Mouse (Mus musculus) skeletal muscle tissue, adult 2 months (tissue): ENCODE results near the gene Ralb.

ENCODE experiments used
- DNase-seq: peaks from one replicate; pipeline ENCODE4 v3.0.0-alpha.2; 2012; ENCODE audit warnings: low read depth, low spot score

Gene Ralb

DNA sequence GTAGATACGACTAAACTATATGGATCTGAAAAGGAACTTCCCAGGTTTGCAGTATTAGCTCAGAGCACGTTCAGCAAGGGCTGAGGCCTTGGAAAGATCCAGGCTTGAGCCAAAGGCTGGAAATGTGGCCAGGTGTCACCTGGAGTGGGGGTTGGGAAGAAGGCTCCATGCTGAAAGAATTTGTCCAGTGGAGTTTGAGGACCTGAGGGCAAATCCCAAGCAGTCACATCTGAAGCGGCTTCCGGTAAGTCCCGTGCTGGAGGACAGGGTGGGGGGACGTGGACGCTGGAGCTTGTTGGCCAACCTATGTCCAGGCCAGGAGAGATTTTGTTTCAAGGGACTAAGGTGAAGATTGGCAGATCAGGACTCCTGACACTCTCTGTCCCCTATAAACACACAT, 19.2 kb upstream of the Ralb start:
- no peak for DNase-seq

GRCm38 (mm10) chr1:119523369-119523768, 18.8 kb upstream of the Ralb start:
- no peak for DNase-seq

- no peak for DNase-seq
These were observed 18.1 kb upstream of the Ralb start for GRCm38 (mm10) chr1:119522726-119523125.

DNA sequence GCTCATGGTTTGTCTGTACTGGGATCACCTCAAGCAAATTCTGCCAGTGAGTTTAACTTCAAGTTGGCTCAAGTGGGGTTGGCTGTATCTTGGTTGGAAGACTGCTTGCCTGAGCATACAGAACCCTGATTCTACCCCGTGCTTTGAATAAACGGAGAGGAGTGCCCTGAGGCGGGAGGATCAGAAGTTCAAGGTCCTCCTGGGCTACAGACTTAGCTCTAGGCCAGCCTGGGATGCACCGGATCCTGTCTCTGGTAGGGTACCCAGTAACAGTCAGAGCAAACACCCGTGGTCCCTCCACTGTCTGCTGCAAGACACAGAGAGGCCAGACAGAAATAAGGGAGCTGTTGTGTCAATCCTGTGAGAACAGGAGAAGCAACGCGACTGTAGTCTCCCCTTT, 17.1 kb upstream of the Ralb start:
- no peak for DNase-seq

GRCm38 (mm10) chr1:119521029-119521428, 16.4 kb upstream of the Ralb start:
- DNase-seq, result no peak

DNA sequence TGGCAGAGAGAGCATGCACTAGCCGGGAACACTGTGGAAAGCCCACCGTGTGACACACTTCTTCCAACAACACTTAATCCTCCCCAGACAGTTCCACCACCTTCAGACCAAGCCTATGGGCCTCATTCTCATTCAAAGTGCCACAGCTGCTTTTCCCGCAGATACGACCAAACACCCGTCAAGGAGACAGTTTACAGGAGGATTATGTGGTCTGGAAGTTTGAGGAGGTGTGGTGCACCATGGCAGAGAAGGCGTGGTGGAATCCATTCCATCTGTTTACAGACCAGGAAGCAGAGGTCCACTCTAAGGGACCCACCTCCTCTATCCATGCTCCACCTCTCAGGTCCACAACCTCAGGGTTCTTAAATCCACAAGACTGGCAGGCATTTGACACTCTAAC, 14.7 kb upstream of the Ralb start:
- no peak for DNase-seq

DNA sequence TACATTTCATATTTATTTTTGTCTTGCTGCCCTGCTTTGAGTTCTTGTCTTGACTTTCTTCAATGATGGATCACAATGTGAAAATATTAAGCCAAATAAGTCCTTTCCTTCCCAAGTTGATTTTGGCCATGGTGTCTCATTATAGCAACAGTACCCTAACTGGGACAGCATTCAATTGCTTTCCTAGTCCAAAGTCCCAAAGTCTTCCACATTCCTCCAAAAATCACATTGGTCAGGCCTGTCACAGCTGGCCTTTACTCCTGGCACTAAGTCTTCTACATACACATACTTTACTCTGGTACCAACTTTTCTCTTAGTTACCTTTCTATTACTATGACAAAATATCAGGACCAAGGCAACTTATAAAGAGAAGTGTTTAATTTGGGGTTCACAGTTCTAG, 14.2 kb upstream of the Ralb start:
- DNase-seq, result no peak

DNA sequence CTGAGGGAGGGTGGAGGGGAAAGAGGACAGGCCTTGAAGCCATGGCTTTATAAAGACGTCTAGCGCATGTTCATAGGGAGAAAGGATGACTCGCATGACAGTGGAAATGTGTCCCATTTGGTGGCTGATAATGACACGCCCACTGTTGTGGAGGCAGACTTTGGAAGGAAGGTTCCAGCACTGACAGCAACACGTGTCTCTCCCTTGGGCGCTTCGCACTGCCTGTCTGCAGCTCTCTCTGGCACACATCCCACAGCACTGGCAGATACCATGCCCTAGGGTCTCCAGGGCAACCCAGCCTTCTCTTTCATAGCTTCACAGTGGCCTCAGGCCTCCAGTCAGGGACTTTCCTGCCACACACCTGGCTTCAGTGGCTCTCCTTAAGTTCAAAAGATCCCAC, 13.5 kb upstream of the Ralb start:
- DNase-seq, result no peak

GRCm38 (mm10) chr1:119510857-119511256, 6.3 kb upstream of the Ralb start:
- no peak for DNase-seq

- DNase-seq, result no peak
These were observed 5.8 kb upstream of the Ralb start for GRCm38 (mm10) chr1:119510409-119510808.

- DNase-seq, result no peak
These were observed 4.9 kb upstream of the Ralb start for GRCm38 (mm10) chr1:119509474-119509873.

DNA sequence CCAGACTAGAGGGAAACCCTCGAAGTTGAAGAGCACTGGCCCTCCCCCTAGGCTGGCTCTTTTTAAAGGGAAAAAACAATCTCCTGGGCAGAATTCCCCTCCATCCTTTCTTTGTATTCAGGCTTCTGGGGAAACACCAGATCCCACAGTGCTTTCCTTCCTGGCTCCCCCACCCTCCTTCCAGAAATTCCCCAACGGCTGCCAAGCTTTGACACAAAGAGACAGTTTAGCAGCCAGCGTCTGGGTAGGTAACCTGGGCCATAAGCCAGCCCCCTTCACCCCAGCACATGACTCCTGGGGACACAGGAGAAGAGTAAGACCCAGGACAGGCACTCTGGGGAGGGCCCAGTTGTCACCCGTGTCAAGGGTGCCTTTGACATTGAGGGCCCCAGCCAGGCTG, 4.0 kb upstream of the Ralb start:
- DNase-seq, result no peak

DNA sequence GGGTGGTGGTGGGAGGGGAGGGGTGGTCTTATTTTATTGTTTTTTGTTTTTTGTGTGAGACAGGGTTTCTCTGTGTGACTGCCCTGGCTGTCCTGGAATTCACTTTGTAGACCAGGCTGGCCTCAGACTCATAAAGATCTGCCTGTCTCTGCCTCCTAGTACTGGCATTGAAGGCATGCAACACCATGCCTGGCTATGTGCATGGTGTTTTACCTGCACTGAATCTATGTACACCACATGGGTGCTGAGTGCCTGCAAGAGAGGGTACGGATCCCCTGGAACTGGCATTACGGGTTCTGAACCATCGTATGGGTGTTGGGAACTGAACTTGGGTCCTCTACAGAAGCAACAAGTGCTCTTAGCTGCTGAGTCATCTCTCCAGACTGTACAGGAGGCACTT, 1.4 kb upstream of the Ralb start:
- no peak for DNase-seq

GRCm38 (mm10) chr1:119503808-119504207, 786 bp downstream of the Ralb start:
- DNase-seq, result no peak

DNA sequence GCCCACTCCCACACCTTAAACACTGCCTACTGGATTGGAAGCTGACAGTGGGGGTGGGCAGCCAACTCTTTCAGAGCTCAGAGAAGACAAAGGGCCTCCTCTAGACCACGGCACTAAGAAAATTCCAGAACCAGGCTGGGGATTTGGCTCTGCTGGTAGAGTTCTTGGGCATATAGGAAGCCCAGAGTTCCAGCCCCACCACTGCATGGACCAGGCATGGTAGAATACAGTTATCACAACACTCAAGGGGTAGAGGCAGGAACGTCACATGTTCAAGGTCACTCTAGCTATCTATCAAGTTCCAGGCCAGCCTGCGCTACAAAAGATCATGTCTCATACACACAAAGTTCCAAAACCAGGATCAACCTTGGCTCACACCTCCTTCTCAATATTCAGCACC, 1.4 kb downstream of the Ralb start:
- DNase-seq, result no peak

- DNase-seq, result no peak
These were observed 1.9 kb downstream of the Ralb start for GRCm38 (mm10) chr1:119502729-119503128.

DNA sequence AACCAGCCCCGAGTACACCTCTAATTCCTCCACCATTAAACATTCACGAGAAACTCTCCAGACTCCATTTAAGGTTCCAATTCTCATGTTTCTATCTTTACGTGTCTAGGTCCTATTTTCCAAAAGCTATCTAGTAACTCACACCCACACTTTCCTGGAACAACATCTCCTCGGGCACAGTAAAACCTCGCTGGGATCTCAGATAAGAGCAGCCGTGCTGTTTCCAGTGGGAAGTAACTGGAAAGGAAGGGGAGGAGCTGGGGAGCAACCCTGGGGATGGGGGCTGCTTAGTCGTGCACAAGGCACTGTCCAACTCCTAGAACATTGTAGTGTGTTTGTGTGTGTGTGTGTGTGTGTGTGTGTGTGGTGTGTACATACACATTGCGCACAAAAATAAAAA, 2.7 kb downstream of the Ralb start:
- no peak for DNase-seq

DNA sequence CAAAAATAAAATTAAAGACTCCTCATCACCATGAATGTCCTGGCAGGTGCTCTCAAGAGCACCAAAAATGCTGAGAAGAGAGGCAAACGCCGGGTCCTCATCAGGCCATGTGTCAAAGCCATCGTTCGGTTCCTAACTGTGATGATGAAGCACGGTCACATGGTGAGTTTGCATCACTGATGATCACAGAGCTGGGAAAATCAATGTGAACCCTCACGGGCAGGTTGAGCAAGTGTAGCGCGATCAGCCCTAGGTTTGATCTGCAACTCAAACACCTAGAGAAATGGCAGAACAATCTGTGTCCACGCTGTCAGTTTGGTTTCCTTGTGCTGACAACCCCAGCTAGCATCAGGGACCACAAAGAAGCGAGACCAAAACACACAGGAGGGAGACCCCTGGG, 5.1 kb downstream of the Ralb start:
- no peak for DNase-seq

GRCm38 (mm10) chr1:119498536-119499231, 5.9 kb downstream of the Ralb start:
- no peak for DNase-seq

DNA sequence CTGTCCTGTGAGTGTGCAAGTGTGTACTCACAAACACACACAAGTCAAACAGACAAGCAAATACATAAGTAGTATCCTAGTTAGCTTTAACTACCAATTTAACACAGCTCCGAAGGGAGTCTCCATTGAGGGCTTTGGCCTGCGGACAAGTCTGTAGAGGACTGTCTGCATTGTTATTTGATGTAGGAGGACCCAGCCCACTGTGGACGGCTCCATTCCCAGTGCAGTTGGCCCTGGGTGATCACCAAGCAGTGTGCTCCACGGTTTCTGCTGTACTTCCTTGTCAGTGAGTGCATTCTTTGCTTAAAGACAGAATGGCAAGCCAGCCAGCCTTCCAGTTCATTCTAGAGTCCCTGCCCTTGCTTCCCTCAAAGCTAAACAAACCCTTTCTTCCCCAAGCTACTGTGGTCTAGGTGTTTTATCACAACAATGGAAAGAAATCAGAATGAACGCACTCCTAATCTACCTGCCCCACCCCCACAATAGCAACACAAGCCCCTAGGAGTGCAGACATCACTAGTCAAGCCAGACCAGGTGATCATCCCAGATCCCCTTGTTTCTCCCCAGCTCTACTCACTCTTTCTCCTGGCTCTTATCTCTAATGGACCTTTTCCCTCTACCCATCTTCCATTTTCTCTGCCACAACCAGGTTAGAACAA, 7.1 kb downstream of the Ralb start:
- no peak for DNase-seq

GRCm38 (mm10) chr1:119495396-119495775, 9.2 kb downstream of the Ralb start:
- no peak for DNase-seq

- DNase-seq, result no peak
These were observed 9.7 kb downstream of the Ralb start for GRCm38 (mm10) chr1:119494712-119495395.
